8 mouse cellular contexts compared by ENCODE assay signal in genomic region chr3:82995368-82995767, GRCm38 (mm10). TPM values are rescaled to one million over a fixed set of nuclear protein-coding genes. Genes with fewer than 3 reads are reported as not detected.
DNase-seq lines count a peak whose midpoint lies in the region; ATAC-seq lines count a peak whose summit lies in the region.

No protein-coding gene starts in this region.

- WGBS in intestine, embryonic 15.5 days, result 2% methylated on average over 24 of the region's 24 CpGs
- 2% methylated on average over 24 of the region's 24 CpGs for WGBS in liver, embryonic 15.5 days (ENCODE audit: insufficient replicate concordance)
- WGBS in neural tube, embryonic 15.5 days, result 2% methylated on average over 24 of the region's 24 CpGs

- H3K9ac ChIP-seq in intestine, embryonic 15.5 days, result no peak overlapping the region
- H3K9ac ChIP-seq in liver, embryonic 15.5 days, result no peak overlapping the region
- H3K9ac ChIP-seq in neural tube, embryonic 15.5 days (replicated peaks), result peak overlapping the region; percentile 5; the same call in 1 of the 2 replicates

- H3K4me3 ChIP-seq in intestine, embryonic 15.5 days (replicated peaks), result peak overlapping the region; percentile 14
- H3K4me3 ChIP-seq in liver, embryonic 15.5 days (replicated peaks), result no peak overlapping the region
- peak overlapping the region; percentile 22 for H3K4me3 ChIP-seq in neural tube, embryonic 15.5 days (replicated peaks)

- no peaks in the 10 kb centered on the region for H3K27me3 ChIP-seq in intestine, embryonic 15.5 days (replicated peaks)
- H3K27me3 ChIP-seq in liver, embryonic 15.5 days, result peaks cover 11% of the 10 kb centered on the region; the same call in 1 of the 2 replicates
- peaks cover 4% of the 10 kb centered on the region; the same call in 1 of the 2 replicates for H3K27me3 ChIP-seq in neural tube, embryonic 15.5 days (replicated peaks)

- H3K4me1 ChIP-seq in intestine, embryonic 15.5 days (replicated peaks), result peaks cover 5% of the 10 kb centered on the region
- no peaks in the 10 kb centered on the region for H3K4me1 ChIP-seq in liver, embryonic 15.5 days (replicated peaks)
- peaks cover 12% of the 10 kb centered on the region for H3K4me1 ChIP-seq in neural tube, embryonic 15.5 days

- H3K36me3 ChIP-seq in intestine, embryonic 15.5 days, result no peaks in the 10 kb centered on the region
- no peaks in the 10 kb centered on the region for H3K36me3 ChIP-seq in liver, embryonic 15.5 days (replicated peaks)
- no peaks in the 10 kb centered on the region for H3K36me3 ChIP-seq in neural tube, embryonic 15.5 days

- DNase-seq in cerebellum, adult 11-12 months, result no peak
- DNase-seq in embryo, embryonic 10 days (ENCODE audit: low spot score), result peak; percentile 85
- no peak for DNase-seq in layer of hippocampus, postnatal 25 days (ENCODE audit: extremely low spot score in 1 of 2, low spot score in 1 of 2)

- H3K27ac ChIP-seq in intestine, embryonic 15.5 days, result no peak overlapping the region
- H3K27ac ChIP-seq in liver, embryonic 15.5 days (replicated peaks), result no peak overlapping the region
- no peak overlapping the region for H3K27ac ChIP-seq in neural tube, embryonic 15.5 days (replicated peaks)

- peak; percentile 13; the same call in 1 of the 2 replicates for ATAC-seq in cerebellum, adult (ENCODE audit: insufficient number of reproducible peaks, low FRiP score, low TSS enrichment)
- ATAC-seq in granulocyte monocyte progenitor cell, adult 5-6 weeks (replicated peaks; ENCODE audit: poor library complexity, severe bottlenecking), result peak; percentile 85
- ATAC-seq in intestine, embryonic 15.5 days, result peak; percentile 85
- no peak for ATAC-seq in liver, embryonic 15.5 days (ENCODE audit: insufficient read depth)
- peak; percentile 33; the same call in 1 of the 2 replicates for ATAC-seq in neural tube, embryonic 15.5 days (ENCODE audit: low FRiP score)

- H3K4me2 ChIP-seq in intestine, embryonic 15.5 days (replicated peaks), result peak overlapping the region; percentile 61
- peak overlapping the region; percentile 43 for H3K4me2 ChIP-seq in liver, embryonic 15.5 days
- peak overlapping the region; percentile 59 for H3K4me2 ChIP-seq in neural tube, embryonic 15.5 days

- no peaks in the 10 kb centered on the region for H3K9me3 ChIP-seq in intestine, embryonic 15.5 days
- no peaks in the 10 kb centered on the region for H3K9me3 ChIP-seq in liver, embryonic 15.5 days (replicated peaks)
- no peaks in the 10 kb centered on the region for H3K9me3 ChIP-seq in neural tube, embryonic 15.5 days (replicated peaks)

RNA-seq across cellular contexts. Expression of gene Fgg, which starts 12.2 kb away (rescaled TPM):
- total RNA-seq in granulocyte monocyte progenitor cell, adult 5-6 weeks (2014; fragmentation: Nextera tagmentation), result not detected in 2 replicates
- not detected in 2 replicates for total RNA-seq in granulocyte monocyte progenitor cell, adult 5-6 weeks (2017)
- 6.4 and 10.7 TPM in 2 replicates for polyA plus RNA-seq in intestine, embryonic 15.5 days (2015; fragmentation: Nextera tagmentation; extraction: Ambion mirVana)
- polyA plus RNA-seq in liver, embryonic 15.5 days (2015; fragmentation: Nextera tagmentation; extraction: Ambion mirVana), result 827 and 988 TPM in 2 replicates
- polyA plus RNA-seq in neural tube, embryonic 15.5 days (2015; fragmentation: Nextera tagmentation; extraction: Ambion mirVana), result 0.51 TPM in 1 of 2 replicates, not detected in the other
- not detected for total RNA-seq in layer of hippocampus, postnatal 25 days (2021)

RNA-seq across cellular contexts. Expression of gene Fga, which starts 30.5 kb away (rescaled TPM):
- total RNA-seq in granulocyte monocyte progenitor cell, adult 5-6 weeks (2014; fragmentation: Nextera tagmentation), result not detected in 2 replicates
- not detected in 2 replicates for total RNA-seq in granulocyte monocyte progenitor cell, adult 5-6 weeks (2017)
- polyA plus RNA-seq in intestine, embryonic 15.5 days (2015; fragmentation: Nextera tagmentation; extraction: Ambion mirVana), result 8.1 and 13.6 TPM in 2 replicates
- polyA plus RNA-seq in liver, embryonic 15.5 days (2015; fragmentation: Nextera tagmentation; extraction: Ambion mirVana), result 921 and 1,132 TPM in 2 replicates
- 0.06 and 0.73 TPM in 2 replicates for polyA plus RNA-seq in neural tube, embryonic 15.5 days (2015; fragmentation: Nextera tagmentation; extraction: Ambion mirVana)
- total RNA-seq in layer of hippocampus, postnatal 25 days (2021), result under 1 TPM; 0.17 to 0.28 TPM

RNA-seq across cellular contexts. Expression of gene Fgb, which starts 54.3 kb away (rescaled TPM):
- not detected in 2 replicates for total RNA-seq in granulocyte monocyte progenitor cell, adult 5-6 weeks (2014; fragmentation: Nextera tagmentation)
- total RNA-seq in granulocyte monocyte progenitor cell, adult 5-6 weeks (2017), result not detected in 2 replicates
- polyA plus RNA-seq in intestine, embryonic 15.5 days (2015; fragmentation: Nextera tagmentation; extraction: Ambion mirVana), result 7.0 and 9.4 TPM in 2 replicates
- 533 and 675 TPM in 2 replicates for polyA plus RNA-seq in liver, embryonic 15.5 days (2015; fragmentation: Nextera tagmentation; extraction: Ambion mirVana)
- polyA plus RNA-seq in neural tube, embryonic 15.5 days (2015; fragmentation: Nextera tagmentation; extraction: Ambion mirVana), result 0.20 and 1.1 TPM in 2 replicates
- not detected for total RNA-seq in layer of hippocampus, postnatal 25 days (2021)

RNA-seq across cellular contexts. Expression of gene Plrg1, which starts 60.0 kb away (rescaled TPM):
- 50.3 and 62.1 TPM in 2 replicates for total RNA-seq in granulocyte monocyte progenitor cell, adult 5-6 weeks (2014; fragmentation: Nextera tagmentation)
- total RNA-seq in granulocyte monocyte progenitor cell, adult 5-6 weeks (2017), result 71.2 and 77.6 TPM in 2 replicates
- polyA plus RNA-seq in intestine, embryonic 15.5 days (2015; fragmentation: Nextera tagmentation; extraction: Ambion mirVana), result 87.4 and 88.3 TPM in 2 replicates
- polyA plus RNA-seq in liver, embryonic 15.5 days (2015; fragmentation: Nextera tagmentation; extraction: Ambion mirVana), result 41.9 and 46.0 TPM in 2 replicates
- 92.6 and 97.6 TPM in 2 replicates for polyA plus RNA-seq in neural tube, embryonic 15.5 days (2015; fragmentation: Nextera tagmentation; extraction: Ambion mirVana)
- total RNA-seq in layer of hippocampus, postnatal 25 days (2021), result 10 to 100 TPM; 45.0 to 51.1 TPM

Comparison
In these comparisons a context has a peak if more than half of its experiments do, and no peak if none do; other contexts are left out.
1. RNA of gene Fgg, which starts 12.2 kb away (polyA plus RNA-seq): 827 to 988 TPM in liver, embryonic 15.5 days; 6.4 to 10.7 TPM in intestine, embryonic 15.5 days and 0.51 TPM in neural tube, embryonic 15.5 days; every median in the first group is over 10 times any median in the second.
2. RNA of gene Fga, which starts 30.5 kb away (polyA plus RNA-seq): 921 to 1,132 TPM in liver, embryonic 15.5 days; 8.1 to 13.6 TPM in intestine, embryonic 15.5 days and 0.06 to 0.73 TPM in neural tube, embryonic 15.5 days; every median in the first group is over 10 times any median in the second.
3. RNA of gene Fgb, which starts 54.3 kb away (polyA plus RNA-seq): 533 to 675 TPM in liver, embryonic 15.5 days; 7.0 to 9.4 TPM in intestine, embryonic 15.5 days and 0.20 to 1.1 TPM in neural tube, embryonic 15.5 days; every median in the first group is over 10 times any median in the second.
4. Peak in every context shown above with its lines, with median percentiles within 50 percentile points of each other: H3K4me2 ChIP-seq.